Mouse (Mus musculus): Measurements from ENCODE around the gene Vmn1r18. TPM values are rescaled to one million over a fixed set of nuclear protein-coding genes. Genes with fewer than 3 reads are reported as not detected.

The Vmn1r18 gene
- total and polyA plus RNA-seq, 2 experiments = not detected

DNA sequence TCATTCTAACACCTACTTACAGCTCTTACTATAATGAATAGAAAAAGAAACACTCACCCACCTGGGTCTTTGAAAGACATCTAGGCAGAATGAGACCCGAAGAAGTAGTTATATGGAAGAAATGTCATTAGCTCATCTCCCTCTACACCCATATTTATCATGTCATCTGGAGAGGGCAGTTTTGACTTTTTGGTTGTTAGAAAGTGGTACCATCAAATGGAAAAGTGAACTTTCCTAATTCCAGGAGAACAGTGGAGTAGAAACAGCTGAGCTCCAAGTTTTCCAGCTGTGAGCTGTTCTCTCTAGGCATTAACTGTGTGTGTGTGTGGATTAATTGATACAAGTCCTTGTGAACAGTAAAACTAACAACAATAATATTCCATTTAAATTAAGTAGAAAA is 32.0 kb downstream of the Vmn1r18 start, which contains the start of gene Vmn1r17:
Gene Vmn1r17, minus strand, starts transcription at position 101 of the 400 bp plus-strand sequence.
- H3K27me3 ChIP-seq (ENCODE audit: control insufficient read depth, insufficient read depth, low read length) = no peaks in the 10 kb centered on the region
- no peak for DNase-seq (ENCODE audit: extremely low read depth, low read depth, low spot score)
- H3K27ac ChIP-seq (replicated peaks; ENCODE audit: insufficient read depth, low read depth, low read length) = no peak within 1 kb of the TSS
- H3K79me2 ChIP-seq (ENCODE audit: control insufficient read depth, insufficient read depth, low read length) = no peaks in the 10 kb centered on the region
- whole genome bisulfite sequencing = 87% methylated on average over 1 of the region's 1 CpGs
- H3K36me3 ChIP-seq (ENCODE audit: control insufficient read depth, insufficient read depth, low read length) = no peaks in the 10 kb centered on the region
- TF ChIP-seq CTCF (IDR thresholded peaks at IDR 0.05; ENCODE audit: low read depth, low read length) = no peak
- no peak for TF ChIP-seq POLR2A (IDR thresholded peaks at IDR 0.05; ENCODE audit: extremely low read depth, insufficient read depth, low read length)
- no peak within 1 kb of the TSS for H3K4me3 ChIP-seq (ENCODE audit: insufficient read depth, low read depth, low read length)
- H3K9ac ChIP-seq (ENCODE audit: low read depth, low read length) = no peak within 1 kb of the TSS
- H3K4me1 ChIP-seq (ENCODE audit: control insufficient read depth, insufficient read depth, low read length) = no peaks in the 10 kb centered on the region

DNA sequence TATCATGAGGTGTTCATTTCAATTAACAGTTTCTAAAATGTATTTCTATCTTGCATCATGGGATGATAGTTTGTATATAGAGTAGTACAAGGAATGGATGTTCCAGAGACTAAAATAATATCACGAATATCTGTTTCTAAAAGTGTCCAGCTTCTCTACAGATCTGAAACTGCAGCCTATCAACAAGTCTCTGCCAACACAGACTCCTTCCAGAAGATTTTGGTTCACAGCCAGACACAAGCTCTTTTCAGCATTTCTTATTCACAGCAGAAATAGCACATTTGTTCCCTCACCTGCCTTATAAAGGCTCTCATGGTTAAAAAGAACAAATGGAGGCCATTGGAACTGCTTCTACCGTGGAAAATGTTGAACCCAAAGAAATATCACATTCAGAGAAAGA is 38.7 kb downstream of the Vmn1r18 start:
- Histone ChIP-seq H3K79me2 (ENCODE audit: control insufficient read depth, insufficient read depth, low read length) (no peaks in the 10 kb centered on the region), H3K27me3 (ENCODE audit: control insufficient read depth, insufficient read depth, low read length) (no peaks in the 10 kb centered on the region), H3K36me3 (ENCODE audit: control insufficient read depth, insufficient read depth, low read length) (no peaks in the 10 kb centered on the region), H3K4me1 (ENCODE audit: control insufficient read depth, insufficient read depth, low read length) (no peaks in the 10 kb centered on the region), H3K9ac (ENCODE audit: low read depth, low read length) (no peak overlapping the region), H3K4me3 (ENCODE audit: insufficient read depth, low read depth, low read length) (no peak overlapping the region), H3K27ac (replicated peaks; ENCODE audit: insufficient read depth, low read depth, low read length) (no peak overlapping the region)
- TF ChIP-seq POLR2A (IDR thresholded peaks at IDR 0.05; ENCODE audit: extremely low read depth, insufficient read depth, low read length) = no peak
- no peak for TF ChIP-seq CTCF (IDR thresholded peaks at IDR 0.05; ENCODE audit: low read depth, low read length)
- DNase-seq (ENCODE audit: extremely low read depth, low read depth, low spot score) = no peak
- WGBS = 67% methylated on average over 2 of the region's 2 CpGs

DNA sequence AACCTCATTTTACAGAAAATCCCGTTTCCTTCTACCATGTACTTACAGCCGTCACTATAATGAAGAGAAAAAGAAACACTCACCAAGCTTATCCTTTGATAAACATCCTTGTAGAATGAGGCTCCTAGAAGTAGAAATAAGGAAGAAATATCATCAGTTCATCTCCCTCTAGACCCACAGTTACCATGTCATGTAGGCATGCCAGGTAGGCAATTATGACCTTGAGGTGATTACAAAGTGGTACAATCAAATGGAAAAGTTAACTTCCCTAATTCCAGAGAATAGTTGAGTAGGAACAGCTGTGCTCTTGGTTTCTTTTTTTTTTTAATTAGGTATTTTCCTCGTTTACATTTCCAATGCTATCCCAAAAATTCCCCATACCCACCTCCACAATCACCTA is 66.2 kb downstream of the Vmn1r18 start, which contains the start of gene Vmn1r16:
Gene Vmn1r16, minus strand, starts transcription at position 101 of the 400 bp plus-strand sequence.
- no peak for DNase-seq (ENCODE audit: extremely low read depth, low read depth, low spot score)
- no peaks in the 10 kb centered on the region for H3K79me2 ChIP-seq (ENCODE audit: control insufficient read depth, insufficient read depth, low read length)
- 64% methylated on average over 3 of the region's 3 CpGs for WGBS
- H3K36me3 ChIP-seq (ENCODE audit: control insufficient read depth, insufficient read depth, low read length) = no peaks in the 10 kb centered on the region
- H3K4me1 ChIP-seq (ENCODE audit: control insufficient read depth, insufficient read depth, low read length) = no peaks in the 10 kb centered on the region
- no peak within 1 kb of the TSS for H3K27ac ChIP-seq (replicated peaks; ENCODE audit: insufficient read depth, low read depth, low read length)
- no peak within 1 kb of the TSS for H3K9ac ChIP-seq (ENCODE audit: low read depth, low read length)
- no peaks in the 10 kb centered on the region for H3K27me3 ChIP-seq (ENCODE audit: control insufficient read depth, insufficient read depth, low read length)
- H3K4me3 ChIP-seq (ENCODE audit: insufficient read depth, low read depth, low read length) = no peak within 1 kb of the TSS
- TF ChIP-seq CTCF (IDR thresholded peaks at IDR 0.05; ENCODE audit: low read depth, low read length) (no peak), POLR2A (IDR thresholded peaks at IDR 0.05; ENCODE audit: extremely low read depth, insufficient read depth, low read length) (no peak)

Other genes with a start within 250 kb of the Vmn1r18 start
- gene Vmn1r12, start 238.9 kb downstream of the Vmn1r18 start, total RNA-seq (2014; rRNA removed) = not detected in 2 replicates
- not detected in 2 replicates for gene Vmn1r12, start 238.9 kb downstream of the Vmn1r18 start, polyA plus RNA-seq (2012; rRNA removed)
- gene Vmn1r13, start 192.5 kb downstream of the Vmn1r18 start, total RNA-seq (2014; rRNA removed) = not detected in 2 replicates
- not detected in 2 replicates for gene Vmn1r13, start 192.5 kb downstream of the Vmn1r18 start, polyA plus RNA-seq (2012; rRNA removed)
- gene Vmn1r14, start 164.1 kb downstream of the Vmn1r18 start, total RNA-seq (2014; rRNA removed) = not detected in 2 replicates
- gene Vmn1r14, start 164.1 kb downstream of the Vmn1r18 start, polyA plus RNA-seq (2012; rRNA removed) = not detected in 2 replicates
- not detected in 2 replicates for gene Vmn1r15, start 137.8 kb downstream of the Vmn1r18 start, total RNA-seq (2014; rRNA removed)
- not detected in 2 replicates for gene Vmn1r15, start 137.8 kb downstream of the Vmn1r18 start, polyA plus RNA-seq (2012; rRNA removed)
- gene Vmn1r16, start 66.3 kb downstream of the Vmn1r18 start, total RNA-seq (2014; rRNA removed) = not detected in 2 replicates
- gene Vmn1r16, start 66.3 kb downstream of the Vmn1r18 start, polyA plus RNA-seq (2012; rRNA removed) = not detected in 2 replicates
- not detected in 2 replicates for gene Vmn1r17, start 32.1 kb downstream of the Vmn1r18 start, total RNA-seq (2014; rRNA removed)
- gene Vmn1r17, start 32.1 kb downstream of the Vmn1r18 start, polyA plus RNA-seq (2012; rRNA removed) = not detected in 2 replicates
- gene Vmn1r19, start 8.0 kb upstream of the Vmn1r18 start, total RNA-seq (2014; rRNA removed) = not detected in 2 replicates
- gene Vmn1r19, start 8.0 kb upstream of the Vmn1r18 start, polyA plus RNA-seq (2012; rRNA removed) = not detected in 2 replicates
- not detected in 2 replicates for gene Vmn1r20, start 33.1 kb upstream of the Vmn1r18 start, total RNA-seq (2014; rRNA removed)
- not detected in 2 replicates for gene Vmn1r20, start 33.1 kb upstream of the Vmn1r18 start, polyA plus RNA-seq (2012; rRNA removed)
- gene Ppm1k, start 139.7 kb upstream of the Vmn1r18 start, total RNA-seq (2014; rRNA removed) = 137 and 148 TPM in 2 replicates
- 10.4 and 12.5 TPM in 2 replicates for gene Ppm1k, start 139.7 kb upstream of the Vmn1r18 start, polyA plus RNA-seq (2012; rRNA removed)
- gene Herc6, start 185.2 kb upstream of the Vmn1r18 start, total RNA-seq (2014; rRNA removed) = 13.2 and 18.6 TPM in 2 replicates
- 9.1 and 15.7 TPM in 2 replicates for gene Herc6, start 185.2 kb upstream of the Vmn1r18 start, polyA plus RNA-seq (2012; rRNA removed)

Measured in liver, adult 2 months (tissue).